Mouse (Mus musculus) brain, embryonic 14.5 days (tissue): ENCODE data around the gene P2rx4. TPM values are rescaled to one million over a fixed set of nuclear protein-coding genes. Genes with fewer than 3 reads are reported as not detected.
A peak's percentile ranks its signal among the peaks of the same experiment; 100 is the strongest.

Source experiments
- DNase-seq: peaks from one replicate; pipeline ENCODE4 v3.0.0-alpha.2; 2011; ENCODE audit warnings: low read depth
- CTCF ChIP-seq: fragments of 200-500 bp; IDR thresholded peaks from 2 replicates; pipeline ENCODE4 v1.5.1; 2012; ENCODE audit warnings: inconsistent platforms, mild to moderate bottlenecking, moderate library complexity, borderline replicate concordance; ENCODE audit not compliant: insufficient read depth, insufficient read length; ENCODE audit errors: extremely low read depth
- POLR2A ChIP-seq: fragments of 200-500 bp; IDR thresholded peaks from 2 replicates; pipeline ENCODE4 v1.6.1; 2012; ENCODE audit warnings: mild to moderate bottlenecking, inconsistent platforms, borderline replicate concordance; ENCODE audit not compliant: poor library complexity, insufficient read depth, insufficient read length, severe bottlenecking; ENCODE audit errors: extremely low read depth
- polyA plus RNA-seq: library from polyadenylated mRNA; depleted of rRNA; stranded (reverse); fragments of >200 nt; gene quantifications from 2 replicates; pipeline ENCODE4 v1.2.3, GENCODE M21; 2012

The P2rx4 gene
- polyA plus RNA-seq, 1 experiment = 13.1 TPM

- DNase-seq = no peak
- TF ChIP-seq CTCF (no peak), POLR2A (no peak)
Measured at GRCm38 (mm10) chr5:122690486-122690885, 16.9 kb upstream of the P2rx4 start.

- TF ChIP-seq POLR2A (no peak), CTCF (no peak)
- DNase-seq = peak; percentile 90
Measured at GRCm38 (mm10) chr5:122693431-122694207, 13.7 kb upstream of the P2rx4 start.

DNA sequence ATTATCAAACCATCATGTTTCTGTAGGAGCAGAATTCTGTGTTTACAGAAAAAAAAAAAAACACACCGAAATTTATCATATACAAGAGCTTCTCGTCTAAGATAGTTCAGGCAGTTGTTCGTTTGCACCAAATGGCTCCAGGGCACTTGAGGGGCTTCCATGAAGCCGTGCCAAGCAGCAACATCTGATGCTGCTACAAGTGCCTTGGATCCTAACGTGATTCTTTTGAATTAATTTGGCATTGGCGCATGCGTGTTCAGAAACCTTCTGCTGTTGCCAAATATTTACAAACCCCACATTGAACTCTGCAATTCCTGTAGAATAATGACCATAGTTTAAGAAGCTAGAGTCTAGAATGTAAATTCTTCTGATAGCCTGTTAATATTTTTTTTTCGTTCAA lies 11.8 kb upstream of the P2rx4 start:
- DNase-seq = peak; percentile 94
- TF ChIP-seq POLR2A (no peak), CTCF (no peak)

DNA sequence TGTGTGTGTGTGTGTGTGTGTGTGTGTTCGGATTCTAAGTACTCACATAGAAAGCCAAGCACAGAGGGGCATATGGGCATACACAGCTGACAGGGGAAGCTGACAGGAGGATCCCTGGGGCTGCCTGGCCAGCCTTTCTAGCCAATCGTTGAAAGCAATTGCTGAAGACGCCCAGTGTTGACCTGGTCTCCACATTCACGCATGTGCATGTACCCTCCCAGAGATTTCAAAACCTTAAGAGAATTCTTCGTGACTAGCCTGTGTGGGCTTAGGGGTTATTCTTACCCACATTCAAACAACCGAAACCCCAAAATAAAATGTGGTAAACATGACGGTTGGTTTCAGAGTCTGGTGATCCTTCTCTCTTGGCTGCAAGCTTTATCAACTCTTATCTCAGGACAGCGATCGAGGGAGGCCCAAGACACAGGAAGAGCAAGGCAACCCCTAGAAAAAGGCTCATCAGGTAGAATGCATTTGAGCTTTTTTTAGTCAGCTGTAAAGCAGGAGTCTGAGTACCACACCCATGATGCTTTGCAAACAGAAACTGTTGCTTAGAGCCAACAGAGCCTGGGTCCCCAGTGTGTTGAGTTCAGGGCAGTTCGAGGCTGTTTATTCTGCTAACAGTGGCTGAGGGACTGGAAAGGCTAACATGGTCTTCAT lies 9.2 kb upstream of the P2rx4 start:
- no peak for DNase-seq
- TF ChIP-seq CTCF = no peak
- no peak for TF ChIP-seq POLR2A

- no peak for DNase-seq
- TF ChIP-seq CTCF (no peak), POLR2A (no peak)
Measured at GRCm38 (mm10) chr5:122698701-122699060, 8.7 kb upstream of the P2rx4 start.

GRCm38 (mm10) chr5:122700109-122700836 lies 7.1 kb upstream of the P2rx4 start:
- TF ChIP-seq CTCF (no peak), POLR2A (no peak)
- DNase-seq = no peak

- no peak for DNase-seq
- TF ChIP-seq CTCF (no peak), POLR2A (no peak)
Measured at GRCm38 (mm10) chr5:122700837-122701212, 6.5 kb upstream of the P2rx4 start.

DNA sequence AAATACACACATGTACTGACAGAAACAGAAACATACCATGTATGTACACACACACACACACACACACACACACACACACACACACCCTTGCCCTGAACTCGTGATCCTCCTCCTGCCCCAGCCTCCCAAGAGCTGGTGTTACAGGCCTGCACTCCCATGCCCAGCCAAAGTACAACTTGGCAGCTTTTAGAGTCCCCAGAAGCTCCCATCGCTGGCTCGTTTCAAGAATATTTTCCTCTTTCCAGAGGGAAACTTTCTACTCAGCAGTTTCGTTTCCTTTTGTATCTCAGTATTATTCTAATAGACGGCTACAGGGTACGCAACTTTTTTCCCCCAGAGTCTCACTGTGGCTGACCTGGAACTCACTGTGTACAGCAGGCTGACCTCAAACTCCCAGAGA lies 5.2 kb upstream of the P2rx4 start:
- DNase-seq = no peak
- TF ChIP-seq POLR2A = no peak
- TF ChIP-seq CTCF = no peak

DNA sequence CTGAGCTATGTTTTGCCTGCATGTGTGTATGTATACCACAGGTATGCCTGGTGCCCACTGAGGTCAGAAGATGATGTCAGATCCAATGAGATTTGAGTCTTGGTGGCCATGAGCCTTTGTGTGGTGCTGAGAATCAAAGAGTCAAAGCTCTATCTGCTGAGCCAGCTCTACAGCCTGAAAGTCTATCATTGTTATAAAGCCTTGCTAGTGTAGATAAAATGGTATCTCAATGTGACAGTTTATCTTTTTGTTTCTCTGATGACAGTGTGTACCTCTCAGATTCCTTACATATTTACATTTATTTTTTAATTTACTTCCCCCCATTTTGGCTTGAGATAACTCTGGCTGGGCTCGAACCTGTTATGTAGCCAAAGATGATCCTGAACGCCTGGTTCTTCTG lies 3.8 kb upstream of the P2rx4 start:
- TF ChIP-seq CTCF = no peak
- DNase-seq = no peak

- TF ChIP-seq CTCF (no peak), POLR2A (no peak)
- DNase-seq = no peak
Measured at GRCm38 (mm10) chr5:122704571-122704970, 2.8 kb upstream of the P2rx4 start.

- no peak for TF ChIP-seq CTCF
- no peak for TF ChIP-seq POLR2A
- no peak for DNase-seq
Measured at GRCm38 (mm10) chr5:122705174-122705573, 2.2 kb upstream of the P2rx4 start.

- TF ChIP-seq CTCF (no peak), POLR2A (no peak)
- DNase-seq = no peak
Measured at GRCm38 (mm10) chr5:122706917-122707275, 448 bp upstream of the P2rx4 start.

DNA sequence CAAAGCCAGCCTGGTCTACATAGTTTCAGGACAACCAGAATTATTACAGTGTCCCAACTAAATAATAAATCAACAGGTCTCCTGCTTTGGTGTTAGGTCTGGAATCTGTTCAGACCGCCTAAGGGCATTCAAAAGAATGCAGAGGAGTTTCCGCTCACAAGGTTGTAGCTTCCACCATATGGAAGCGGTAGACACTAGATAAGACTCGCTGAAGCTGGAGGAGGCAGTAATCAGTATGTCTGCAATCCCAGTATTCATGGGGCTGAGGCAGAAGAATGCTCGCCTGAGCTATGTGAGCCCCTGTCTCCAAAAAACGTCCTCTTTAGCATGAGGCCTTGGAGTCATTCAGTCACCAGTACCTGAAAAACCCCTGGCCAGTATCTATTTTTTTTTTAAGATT lies 1.5 kb downstream of the P2rx4 start:
- TF ChIP-seq POLR2A (no peak), CTCF (no peak)
- DNase-seq = no peak
